Mouse (Mus musculus): Measurements from ENCODE around the gene Rps6ka3.

GRCm38 (mm10) chrX:159372753-159373144 lies 162.6 kb downstream of the Rps6ka3 start:
- TF ChIP-seq CTCF (IDR thresholded peaks at IDR 0.05; ENCODE audit: low read depth) (no peak), EP300 (IDR thresholded peaks at IDR 0.05; ENCODE audit: low read depth) (no peak)

Measured in heart, postnatal 0 days (tissue).